Mouse (Mus musculus) forebrain, embryonic 11.5 days (tissue): Measurements from ENCODE around the gene Vmn2r18. TPM values are rescaled to one million over a fixed set of nuclear protein-coding genes. Genes with fewer than 3 reads are reported as not detected.

Source experiments
- ATAC-seq: fragments of 200-750 bp; cut with Nextera tagmentation; replicated peaks from 2 replicates; pipeline ENCODE4 v1.8.0; 2017; ENCODE audit warnings: moderate TSS enrichment; ENCODE audit not compliant: low FRiP score
- DNase-seq: peaks from one replicate; pipeline ENCODE4 v3.0.0-alpha.2; 2017; ENCODE audit warnings: low spot score
- H3K27ac ChIP-seq: fragments of 300-500 bp; sonication (generic); 2 replicates; pipeline ENCODE4 v1.5.1; 2014; ENCODE audit warnings: low read depth, low read length
- H3K27me3 ChIP-seq: fragments of 300-500 bp; sonication (generic); 2 replicates; pipeline ENCODE4 v1.6.1; 2014; ENCODE audit warnings: mild to moderate bottlenecking, low read length, mixed read lengths; ENCODE audit not compliant: control insufficient read depth, insufficient read depth
- H3K36me3 ChIP-seq: fragments of 300-500 bp; sonication (generic); 2 replicates; pipeline ENCODE4 v1.6.1; 2014; ENCODE audit warnings: mild to moderate bottlenecking, low read length, moderate library complexity, mixed read lengths; ENCODE audit not compliant: control insufficient read depth, insufficient read depth
- H3K4me1 ChIP-seq: fragments of 300-500 bp; sonication (generic); replicated peaks from 2 replicates; pipeline ENCODE4 v1.6.1; 2014; ENCODE audit warnings: low read length, mixed read lengths; ENCODE audit not compliant: control insufficient read depth, insufficient read depth
- H3K4me2 ChIP-seq: fragments of 300-500 bp; sonication (generic); 2 replicates; pipeline ENCODE4 v1.6.1; 2014; ENCODE audit warnings: low read depth, mild to moderate bottlenecking, low read length, moderate library complexity, mixed read lengths; ENCODE audit not compliant: severe bottlenecking
- H3K4me3 ChIP-seq: fragments of 300-500 bp; sonication (generic); 2 replicates; pipeline ENCODE4 v1.5.1; 2014; ENCODE audit warnings: low read depth, low read length
- H3K9ac ChIP-seq: fragments of 300-500 bp; sonication (generic); 2 replicates; pipeline ENCODE4 v1.6.1; 2014; ENCODE audit warnings: low read length
- H3K9me3 ChIP-seq: fragments of 300-500 bp; sonication (generic); 2 replicates; pipeline ENCODE4 v1.6.1; 2016; ENCODE audit warnings: low read length, mixed read lengths; ENCODE audit not compliant: control insufficient read depth
- WGBS: fragments of 180-500 bp; shearing (Covaris S2); extraction: QIAGEN DNeasy Blood & Tissue Kit; methylation state at CpG from one replicate; pipeline ENCODE4 v1.1.7; 2014; 5-methylcytosine and 5-hydroxymethylcytosine counted together
- polyA plus RNA-seq: library from polyadenylated mRNA; unstranded; fragments of >200 nt; fragmentation: Nextera tagmentation; extraction: Ambion mirVana; gene quantifications from 2 replicates; pipeline ENCODE4 v1.2.1, GENCODE M21; 2014

Gene Vmn2r18
- 0.11 and 0.25 TPM in 2 replicates for polyA plus RNA-seq

DNA sequence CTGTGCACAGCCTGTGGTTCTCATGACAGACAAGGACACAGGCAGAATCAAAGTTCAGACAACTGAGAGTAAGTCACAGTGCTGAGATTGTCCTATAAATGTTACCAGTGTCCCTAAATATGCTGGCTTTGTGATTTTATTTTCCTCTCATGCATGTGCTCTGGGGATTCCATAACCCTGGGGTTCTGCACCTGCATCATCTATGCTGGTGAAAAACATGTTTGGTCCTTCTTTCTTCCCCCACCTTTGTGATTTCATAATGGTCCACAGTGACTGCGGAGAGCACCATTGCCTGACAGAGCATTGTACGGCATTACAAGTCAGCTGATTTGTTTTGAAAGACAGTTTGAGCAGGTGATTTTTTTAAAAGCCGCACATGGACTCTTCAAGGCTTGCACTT, at the start of gene Vmn2r18:
TSS of gene Vmn2r18 (minus strand) at position 101 of the 400 bp plus-strand sequence.
- no peaks in the 10 kb centered on the region for H3K4me1 ChIP-seq
- no peak within 1 kb of the TSS for H3K9ac ChIP-seq
- 85% methylated on average over 3 of the region's 3 CpGs for WGBS
- H3K4me3 ChIP-seq = no peak within 1 kb of the TSS
- no peak for ATAC-seq
- H3K36me3 ChIP-seq = no peaks in the 10 kb centered on the region
- no peak for DNase-seq
- no peak within 1 kb of the TSS for H3K4me2 ChIP-seq
- H3K9me3 ChIP-seq = no peaks in the 10 kb centered on the region
- no peak within 1 kb of the TSS for H3K27ac ChIP-seq
- H3K27me3 ChIP-seq = no peaks in the 10 kb centered on the region

DNA sequence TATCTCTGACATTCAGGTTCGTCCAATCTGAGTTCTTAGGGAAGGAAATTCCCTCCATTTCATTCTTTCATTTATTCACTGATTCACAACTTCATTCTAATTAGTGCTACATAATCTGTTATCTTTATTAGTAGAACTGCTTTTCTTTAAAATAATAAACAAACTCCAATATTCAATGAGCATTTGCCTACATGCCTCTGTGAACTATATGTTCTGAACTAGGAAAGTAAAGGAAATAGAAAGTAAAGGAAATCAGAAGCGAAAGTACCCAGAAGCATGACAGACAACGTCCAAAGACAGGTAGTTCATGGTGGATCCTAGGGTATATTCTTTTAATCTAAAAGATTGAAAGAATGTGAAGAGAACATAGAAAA, 45.6 kb upstream of the Vmn2r18 start:
- ATAC-seq = no peak
- Histone ChIP-seq H3K27ac (no peak overlapping the region; the same call in 1 of the 2 replicates), H3K4me3 (peak overlapping the region; percentile 56; the same call in 1 of the 2 replicates)

DNA sequence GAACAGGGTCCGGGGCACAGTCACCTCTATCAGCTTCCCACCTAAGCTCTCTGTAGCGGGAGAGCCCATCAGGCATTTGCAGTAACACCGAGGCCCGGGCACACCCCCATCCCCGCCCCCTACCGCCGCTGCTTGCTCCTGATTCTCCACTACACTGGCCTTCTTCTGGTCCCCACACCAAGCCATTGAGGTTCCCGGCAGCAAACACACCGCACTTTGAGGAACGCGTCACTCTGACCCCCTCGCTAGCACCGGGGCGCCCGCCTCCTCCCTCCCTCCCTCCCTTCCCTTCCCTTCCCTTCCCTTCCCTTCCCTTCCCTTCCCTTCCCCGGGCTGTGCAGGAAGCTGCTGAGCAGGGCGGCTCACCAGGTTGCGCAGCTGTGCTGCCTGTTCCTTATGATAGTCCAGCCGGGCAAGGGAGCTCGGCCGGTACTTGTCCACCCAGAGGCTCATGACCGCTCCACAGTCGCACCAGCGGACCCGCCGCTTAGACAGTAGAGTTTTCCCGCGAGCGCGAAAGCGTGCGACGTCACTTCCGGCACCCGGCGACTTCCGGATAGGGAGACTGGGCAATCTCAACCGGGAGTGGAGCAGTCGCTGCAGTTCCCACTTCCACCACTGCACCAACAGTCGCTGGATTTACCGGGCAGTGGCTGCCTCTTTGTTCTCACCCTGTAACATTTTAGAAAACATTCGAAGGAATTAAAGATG, 45.0 kb upstream of the Vmn2r18 start, which contains the start of gene Rfc3:
TSS of gene Rfc3 (minus strand) at position 543 of the 711 bp plus-strand sequence.
- peak within 1 kb of the TSS; percentile 75 for H3K9ac ChIP-seq
- ATAC-seq (peak; percentile 99), DNase-seq (peak; percentile 98)
- H3K4me2 ChIP-seq = peak within 1 kb of the TSS; percentile 63
- H3K27ac ChIP-seq = peak within 1 kb of the TSS; percentile 65; the same call in 1 of the 2 replicates
- H3K4me3 ChIP-seq = peak within 1 kb of the TSS; percentile 56
- H3K36me3 ChIP-seq = peaks cover 11% of the 10 kb centered on the region; the same call in 1 of the 2 replicates
- no peaks in the 10 kb centered on the region for H3K9me3 ChIP-seq
- H3K27me3 ChIP-seq = no peaks in the 10 kb centered on the region
- under 1% methylated on average over 40 of the region's 42 CpGs for WGBS
- 0 out of 2 replicates have a peak, but pooled peaks cover 3% of the 10 kb centered on the region for H3K4me1 ChIP-seq

More for the DNA sequence above, 45.6 kb upstream of the Vmn2r18 start:
- Histone ChIP-seq H3K4me2 (no peak overlapping the region), H3K36me3 (peaks cover 8% of the 10 kb centered on the region; the same call in 1 of the 2 replicates), H3K27me3 (no peaks in the 10 kb centered on the region), H3K4me1 (0 out of 2 replicates have a peak, but pooled peaks cover 3% of the 10 kb centered on the region), H3K9me3 (no peaks in the 10 kb centered on the region), H3K9ac (no peak overlapping the region; the same call in 1 of the 2 replicates)
- DNase-seq = no peak
- 68% methylated on average over 3 of the region's 3 CpGs for WGBS

DNA sequence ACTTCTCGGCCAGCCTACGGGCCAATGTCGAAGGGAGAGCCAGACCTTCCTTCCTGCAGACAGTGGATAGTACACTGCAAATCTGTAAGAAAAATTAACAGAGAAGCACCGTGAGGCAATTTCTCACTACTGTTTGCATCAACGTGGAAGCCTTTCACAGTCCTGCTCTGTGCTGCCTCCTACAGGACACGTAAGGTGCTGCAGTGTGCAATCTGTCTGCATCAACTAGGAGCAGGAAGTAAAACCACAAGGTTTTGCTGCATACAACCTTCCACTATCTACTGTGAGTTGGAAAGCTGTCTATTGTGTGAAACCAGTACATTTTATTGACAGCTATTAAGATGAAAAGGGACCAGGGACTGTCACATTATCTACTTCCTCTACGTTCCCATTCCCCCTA, 39.0 kb upstream of the Vmn2r18 start:
- WGBS = 97% methylated on average over 7 of the region's 7 CpGs
- no peak overlapping the region for H3K4me3 ChIP-seq
- H3K9ac ChIP-seq = no peak overlapping the region
- ATAC-seq (no peak), DNase-seq (no peak)
- H3K27ac ChIP-seq = no peak overlapping the region
- no peaks in the 10 kb centered on the region for H3K27me3 ChIP-seq
- H3K4me2 ChIP-seq = no peak overlapping the region
- no peaks in the 10 kb centered on the region for H3K9me3 ChIP-seq
- H3K4me1 ChIP-seq = 0 out of 2 replicates have a peak, but pooled peaks cover 3% of the 10 kb centered on the region
- peaks cover 51% of the 10 kb centered on the region for H3K36me3 ChIP-seq

DNA sequence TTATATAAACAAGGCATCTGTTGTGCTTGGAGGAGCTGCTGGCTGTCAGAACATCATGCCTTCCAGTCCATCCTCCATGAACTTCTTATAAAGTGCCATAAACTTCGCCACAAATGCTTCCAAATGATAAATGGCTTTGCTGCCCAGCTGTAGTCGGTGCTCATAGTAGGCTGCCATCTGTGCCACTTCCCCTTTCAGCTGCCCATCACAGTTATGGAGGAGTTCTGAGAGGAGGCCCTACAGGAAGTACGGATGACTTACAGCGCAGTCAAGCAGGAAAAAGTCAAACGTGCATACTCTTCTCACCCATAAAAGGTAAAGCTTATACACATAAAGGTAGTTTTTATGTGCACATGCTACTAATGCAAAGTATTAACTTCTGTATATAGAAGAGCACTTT, 37.0 kb upstream of the Vmn2r18 start:
- Histone ChIP-seq H3K27me3 (no peaks in the 10 kb centered on the region), H3K27ac (no peak overlapping the region), H3K36me3 (peaks cover 50% of the 10 kb centered on the region), H3K9me3 (no peaks in the 10 kb centered on the region), H3K9ac (no peak overlapping the region), H3K4me2 (no peak overlapping the region), H3K4me3 (no peak overlapping the region), H3K4me1 (no peaks in the 10 kb centered on the region)
- 94% methylated on average over 5 of the region's 5 CpGs for WGBS
- ATAC-seq (no peak), DNase-seq (no peak)

DNA sequence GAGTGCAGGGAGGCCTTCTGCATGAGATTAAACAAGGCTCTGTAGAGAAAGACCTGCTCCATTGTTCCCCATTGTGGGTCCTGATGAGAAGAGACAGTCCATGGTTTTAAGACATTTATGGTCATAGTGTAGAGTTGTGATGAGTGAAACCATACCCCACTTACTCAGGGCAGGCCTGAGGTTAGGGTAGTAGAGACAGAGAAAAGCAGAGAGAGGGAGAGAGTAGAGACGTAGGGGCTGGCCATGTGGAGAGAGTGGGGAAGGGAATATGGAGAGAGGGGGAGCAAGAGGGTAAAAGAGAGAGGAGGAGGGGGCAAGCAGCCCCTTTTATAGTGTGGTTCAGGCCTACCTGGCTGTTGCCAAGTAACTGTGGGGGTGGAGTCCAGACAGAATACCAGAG, 36.3 kb upstream of the Vmn2r18 start:
- peaks cover 46% of the 10 kb centered on the region for H3K36me3 ChIP-seq
- no peak; the same call in 1 of the 2 replicates for ATAC-seq

DNA sequence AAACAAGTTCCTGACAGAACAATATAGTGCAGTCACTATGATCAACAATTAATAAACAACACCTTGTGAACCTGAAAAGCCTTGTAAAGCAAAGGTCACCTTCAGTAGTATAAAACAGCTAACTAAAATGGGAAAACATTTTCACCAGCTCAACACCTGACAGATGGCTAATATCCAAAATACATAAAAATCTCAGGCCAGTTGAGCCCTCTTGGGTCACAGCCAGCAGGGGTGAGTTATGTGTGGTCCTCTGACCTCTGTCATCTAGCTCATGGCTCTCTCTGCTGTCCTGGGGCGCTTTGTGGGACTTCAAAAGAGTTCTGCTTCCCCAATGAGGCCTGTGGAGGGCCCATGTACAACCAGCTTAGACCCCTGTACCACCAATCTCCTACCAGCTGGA, 4.1 kb downstream of the Vmn2r18 start:
- Histone ChIP-seq H3K9ac (no peak overlapping the region), H3K27me3 (no peaks in the 10 kb centered on the region), H3K27ac (no peak overlapping the region), H3K4me2 (no peak overlapping the region), H3K4me3 (no peak overlapping the region), H3K9me3 (no peaks in the 10 kb centered on the region), H3K4me1 (no peaks in the 10 kb centered on the region), H3K36me3 (no peaks in the 10 kb centered on the region)
- no peak for DNase-seq
- no peak for ATAC-seq
- 45% methylated on average over 1 of the region's 1 CpGs for WGBS

More for the DNA sequence above, 36.3 kb upstream of the Vmn2r18 start:
- H3K27me3 ChIP-seq = no peaks in the 10 kb centered on the region
- WGBS = 100% methylated on average over 1 of the region's 1 CpGs
- no peak overlapping the region for H3K4me3 ChIP-seq
- no peak overlapping the region for H3K4me2 ChIP-seq
- H3K9ac ChIP-seq = no peak overlapping the region
- DNase-seq = no peak
- H3K9me3 ChIP-seq = no peaks in the 10 kb centered on the region
- H3K27ac ChIP-seq = no peak overlapping the region
- no peaks in the 10 kb centered on the region for H3K4me1 ChIP-seq
